Mouse (Mus musculus): ENCODE data around the gene Cdc20.

DNA sequence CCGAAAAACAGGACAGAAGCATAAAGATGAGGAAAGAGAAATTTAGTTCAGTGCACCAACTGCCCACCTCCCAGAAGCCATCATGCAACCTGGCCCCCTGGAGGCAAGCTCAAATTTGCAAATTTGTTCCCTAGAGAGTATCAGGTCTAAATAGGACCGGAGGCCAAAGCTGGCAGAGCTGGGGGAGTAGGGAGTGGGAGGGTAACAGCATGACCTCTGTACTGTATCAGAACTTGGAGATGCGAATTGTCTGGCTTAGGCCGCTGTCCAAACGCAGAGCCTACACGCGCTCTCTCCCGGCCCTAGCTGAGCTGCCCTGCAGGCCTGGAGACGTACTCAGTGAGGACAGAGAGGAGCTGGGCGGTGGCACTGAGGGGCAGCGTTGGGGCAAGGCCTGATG lies 47.0 kb downstream of the Cdc20 start:
- TF ChIP-seq CTCF (IDR thresholded peaks at IDR 0.05; ENCODE audit: borderline replicate concordance, extremely low read depth, insufficient read depth, insufficient read length) (no peak), POLR2A (IDR thresholded peaks at IDR 0.05; ENCODE audit: borderline replicate concordance, extremely low read depth, insufficient read depth, insufficient read length, poor library complexity, severe bottlenecking) (no peak)

Data from brain, embryonic 14.5 days (tissue).